Mouse (Mus musculus): ENCODE results near the gene Prkcd. TPM values are rescaled to one million over a fixed set of nuclear protein-coding genes. Genes with fewer than 3 reads are reported as not detected.
A peak's percentile ranks its signal among the peaks of the same experiment; 100 is the strongest.

The Prkcd gene
- polyA plus RNA-seq, 1 experiment from 2014 or later = 14.7 TPM

- Histone ChIP-seq H3K9ac (no peak overlapping the region), H3K4me1 (no peaks in the 10 kb centered on the region), H3K27ac (no peak overlapping the region), H3K4me3 (no peak overlapping the region), H3K4me2 (no peak overlapping the region), H3K36me3 (replicated peaks) (no peaks in the 10 kb centered on the region), H3K27me3 (replicated peaks) (no peaks in the 10 kb centered on the region), H3K9me3 (no peaks in the 10 kb centered on the region)
- 39% methylated on average over 2 of the region's 2 CpGs for WGBS
- ATAC-seq (replicated peaks) = no peak
These were observed 5.8 kb upstream of the Prkcd start for GRCm38 (mm10) chr14:30631834-30632233.

GRCm38 (mm10) chr14:30630811-30631576, 5.0 kb upstream of the Prkcd start:
- no peak for ATAC-seq (replicated peaks)
- 73% methylated on average over 5 of the region's 5 CpGs for WGBS
- H3K27ac ChIP-seq = no peak overlapping the region
- H3K4me3 ChIP-seq = no peak overlapping the region
- H3K4me1 ChIP-seq = peaks cover 8% of the 10 kb centered on the region
- H3K27me3 ChIP-seq (replicated peaks) = peaks cover 7% of the 10 kb centered on the region; the same call in 1 of the 2 replicates
- H3K9ac ChIP-seq = no peak overlapping the region
- H3K9me3 ChIP-seq = no peaks in the 10 kb centered on the region
- no peaks in the 10 kb centered on the region for H3K36me3 ChIP-seq (replicated peaks)
- H3K4me2 ChIP-seq = no peak overlapping the region

- Histone ChIP-seq H3K9me3 (no peaks in the 10 kb centered on the region), H3K36me3 (replicated peaks) (no peaks in the 10 kb centered on the region), H3K27ac (no peak overlapping the region), H3K4me2 (no peak overlapping the region), H3K9ac (no peak overlapping the region), H3K4me3 (no peak overlapping the region), H3K4me1 (peaks cover 19% of the 10 kb centered on the region), H3K27me3 (replicated peaks) (peaks cover 14% of the 10 kb centered on the region; the same call in 1 of the 2 replicates)
- 46% methylated on average over 4 of the region's 4 CpGs for WGBS
- no peak for ATAC-seq (replicated peaks)
These were observed 3.8 kb upstream of the Prkcd start for GRCm38 (mm10) chr14:30629839-30630238.

- peaks cover 19% of the 10 kb centered on the region for H3K4me1 ChIP-seq
- no peaks in the 10 kb centered on the region for H3K36me3 ChIP-seq (replicated peaks)
- ATAC-seq (replicated peaks) = no peak
- H3K9me3 ChIP-seq = no peaks in the 10 kb centered on the region
- H3K27me3 ChIP-seq (replicated peaks) = peaks cover 16% of the 10 kb centered on the region; the same call in 1 of the 2 replicates
- no peak overlapping the region for H3K9ac ChIP-seq
- 89% methylated on average over 5 of the region's 5 CpGs for WGBS
- H3K27ac ChIP-seq = no peak overlapping the region
- H3K4me2 ChIP-seq = no peak overlapping the region
- H3K4me3 ChIP-seq = no peak overlapping the region
These were observed 2.2 kb upstream of the Prkcd start for GRCm38 (mm10) chr14:30628235-30628634.

GRCm38 (mm10) chr14:30626756-30627742, 1.0 kb upstream of the Prkcd start:
- no peak overlapping the region for H3K27ac ChIP-seq
- 50% methylated on average over 12 of the region's 12 CpGs for WGBS
- no peak for ATAC-seq (replicated peaks)

GRCm38 (mm10) chr14:30625131-30625807, 741 bp downstream of the Prkcd start:
- H3K27me3 ChIP-seq (replicated peaks) = peaks cover 16% of the 10 kb centered on the region; the same call in 1 of the 2 replicates
- H3K9me3 ChIP-seq = no peaks in the 10 kb centered on the region
- peak overlapping the region; percentile 63 for H3K4me2 ChIP-seq
- ATAC-seq (replicated peaks) = peak; percentile 51
- WGBS = under 1% methylated on average over 39 of the region's 39 CpGs
- peaks cover 19% of the 10 kb centered on the region for H3K4me1 ChIP-seq
- H3K9ac ChIP-seq = peak overlapping the region; percentile 33; the same call in 1 of the 2 replicates
- no peak overlapping the region for H3K27ac ChIP-seq
- peak overlapping the region; percentile 49 for H3K4me3 ChIP-seq
- H3K36me3 ChIP-seq (replicated peaks) = no peaks in the 10 kb centered on the region

More at GRCm38 (mm10) chr14:30626756-30627742, 1.0 kb upstream of the Prkcd start:
- Histone ChIP-seq H3K9ac (no peak overlapping the region), H3K9me3 (no peaks in the 10 kb centered on the region), H3K4me1 (peaks cover 19% of the 10 kb centered on the region), H3K4me2 (peak overlapping the region; percentile 63), H3K36me3 (replicated peaks) (no peaks in the 10 kb centered on the region), H3K4me3 (peak overlapping the region; percentile 49), H3K27me3 (replicated peaks) (peaks cover 16% of the 10 kb centered on the region; the same call in 1 of the 2 replicates)

- no peaks in the 10 kb centered on the region for H3K36me3 ChIP-seq (replicated peaks)
- 0 out of 2 replicates have a peak overlapping the region, but pooled peaks have one; percentile 63 for H3K4me2 ChIP-seq
- H3K9ac ChIP-seq = no peak overlapping the region
- no peak overlapping the region for H3K27ac ChIP-seq
- no peak for ATAC-seq (replicated peaks)
- 0 out of 2 replicates have a peak overlapping the region, but pooled peaks have one; percentile 49 for H3K4me3 ChIP-seq
- WGBS = 52% methylated on average over 8 of the region's 8 CpGs
- H3K27me3 ChIP-seq (replicated peaks) = peaks cover 16% of the 10 kb centered on the region; the same call in 1 of the 2 replicates
- peaks cover 19% of the 10 kb centered on the region for H3K4me1 ChIP-seq
- no peaks in the 10 kb centered on the region for H3K9me3 ChIP-seq
These were observed 1.7 kb downstream of the Prkcd start for GRCm38 (mm10) chr14:30624277-30624721.

GRCm38 (mm10) chr14:30622556-30622955, 3.5 kb downstream of the Prkcd start:
- 89% methylated on average over 8 of the region's 8 CpGs for WGBS
- ATAC-seq (replicated peaks) = no peak
- no peak overlapping the region for H3K27ac ChIP-seq

GRCm38 (mm10) chr14:30622130-30622529, 3.9 kb downstream of the Prkcd start:
- WGBS = 81% methylated on average over 7 of the region's 7 CpGs
- no peaks in the 10 kb centered on the region for H3K36me3 ChIP-seq (replicated peaks)
- no peak overlapping the region for H3K4me3 ChIP-seq
- H3K9me3 ChIP-seq = no peaks in the 10 kb centered on the region
- no peak overlapping the region for H3K27ac ChIP-seq
- H3K4me2 ChIP-seq = no peak overlapping the region
- no peak for ATAC-seq (replicated peaks)
- no peak overlapping the region for H3K9ac ChIP-seq
- peaks cover 19% of the 10 kb centered on the region for H3K4me1 ChIP-seq
- H3K27me3 ChIP-seq (replicated peaks) = peaks cover 16% of the 10 kb centered on the region; the same call in 1 of the 2 replicates

More at GRCm38 (mm10) chr14:30622556-30622955, 3.5 kb downstream of the Prkcd start:
- Histone ChIP-seq H3K4me1 (peaks cover 19% of the 10 kb centered on the region), H3K27me3 (replicated peaks) (peaks cover 16% of the 10 kb centered on the region; the same call in 1 of the 2 replicates), H3K9ac (no peak overlapping the region), H3K4me2 (no peak overlapping the region), H3K9me3 (no peaks in the 10 kb centered on the region), H3K36me3 (replicated peaks) (no peaks in the 10 kb centered on the region), H3K4me3 (no peak overlapping the region)

GRCm38 (mm10) chr14:30619982-30620578, 5.9 kb downstream of the Prkcd start:
- WGBS = 78% methylated on average over 7 of the region's 7 CpGs
- ATAC-seq (replicated peaks) = no peak

GRCm38 (mm10) chr14:30618746-30619275, 7.2 kb downstream of the Prkcd start:
- H3K27me3 ChIP-seq (replicated peaks) = no peaks in the 10 kb centered on the region
- H3K9ac ChIP-seq = no peak overlapping the region
- WGBS = 89% methylated on average over 2 of the region's 2 CpGs
- H3K9me3 ChIP-seq = no peaks in the 10 kb centered on the region
- ATAC-seq (replicated peaks) = no peak
- H3K36me3 ChIP-seq (replicated peaks) = no peaks in the 10 kb centered on the region
- H3K4me1 ChIP-seq = no peaks in the 10 kb centered on the region
- H3K4me2 ChIP-seq = no peak overlapping the region
- H3K27ac ChIP-seq = no peak overlapping the region
- H3K4me3 ChIP-seq = no peak overlapping the region

More at GRCm38 (mm10) chr14:30619982-30620578, 5.9 kb downstream of the Prkcd start:
- no peaks in the 10 kb centered on the region for H3K36me3 ChIP-seq (replicated peaks)
- no peaks in the 10 kb centered on the region for H3K9me3 ChIP-seq
- peaks cover 3% of the 10 kb centered on the region; the same call in 1 of the 2 replicates for H3K4me1 ChIP-seq
- no peak overlapping the region for H3K27ac ChIP-seq
- no peak overlapping the region for H3K9ac ChIP-seq
- H3K27me3 ChIP-seq (replicated peaks) = 0 out of 2 replicates have a peak, but pooled peaks cover 3% of the 10 kb centered on the region
- H3K4me2 ChIP-seq = no peak overlapping the region
- H3K4me3 ChIP-seq = no peak overlapping the region

Data from midbrain, embryonic 15.5 days (tissue).